Mouse (Mus musculus): Measurements from ENCODE around the gene Apom. TPM values are rescaled to one million over a fixed set of nuclear protein-coding genes. Genes with fewer than 3 reads are reported as not detected.
A peak's percentile ranks its signal among the peaks of the same experiment; 100 is the strongest.

Gene Apom
- polyA plus RNA-seq, 1 experiment from 2014 or later = 1.5 TPM

DNA sequence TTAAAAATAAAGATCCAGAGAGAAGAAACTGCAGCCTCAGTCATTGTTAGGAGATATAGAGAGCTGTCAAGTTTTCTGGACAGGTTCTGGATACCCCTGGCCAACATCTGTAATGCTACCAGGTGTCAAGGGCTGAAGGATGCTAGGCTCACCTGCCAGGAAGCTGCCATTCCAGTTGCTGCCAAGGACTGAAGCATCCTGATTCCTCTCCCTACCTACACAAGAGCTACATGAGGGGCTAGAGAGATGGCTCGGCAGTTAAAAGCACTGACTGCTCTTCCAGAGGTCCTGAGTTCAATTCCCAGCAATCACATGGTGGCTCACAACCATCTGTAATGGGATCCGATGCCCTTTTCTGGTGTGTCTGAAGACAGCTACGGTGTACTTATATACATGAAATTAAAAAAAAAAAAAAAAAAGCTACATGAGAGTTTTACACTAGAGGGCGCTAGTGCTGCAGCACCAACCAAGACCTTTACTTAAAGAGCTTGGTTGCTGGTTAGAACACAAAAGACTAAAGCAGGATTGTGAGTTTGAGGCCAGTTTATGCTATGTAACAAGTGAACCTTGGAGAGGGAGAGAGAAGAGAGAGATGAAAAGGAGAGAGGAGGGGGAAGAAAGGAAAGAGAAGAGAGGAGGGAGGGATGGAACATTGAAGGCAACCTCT is 36.8 kb upstream of the Apom start:
- H3K4me2 ChIP-seq (ENCODE audit: low read depth, severe bottlenecking) = no peak overlapping the region
- H3K36me3 ChIP-seq (ENCODE audit: control insufficient read depth, insufficient read depth, low read length) = no peaks in the 10 kb centered on the region
- no peak for ATAC-seq (ENCODE audit: insufficient number of reproducible peaks, low FRiP score, low TSS enrichment, low read depth)
- 24% methylated on average over 4 of the region's 4 CpGs for WGBS
- no peak overlapping the region for H3K27ac ChIP-seq (replicated peaks; ENCODE audit: low read depth, low read length)
- no peaks in the 10 kb centered on the region for H3K9me3 ChIP-seq (ENCODE audit: control insufficient read depth, low read length)
- no peaks in the 10 kb centered on the region for H3K27me3 ChIP-seq (ENCODE audit: control insufficient read depth, insufficient read depth, low read length)
- H3K4me3 ChIP-seq (ENCODE audit: low read depth, low read length) = no peak overlapping the region
- no peak overlapping the region for H3K9ac ChIP-seq (ENCODE audit: low read length)
- 0 out of 2 replicates have a peak, but pooled peaks cover 5% of the 10 kb centered on the region for H3K4me1 ChIP-seq (ENCODE audit: control insufficient read depth, insufficient read depth, low read length)
- DNase-seq (ENCODE audit: low spot score) = no peak

DNA sequence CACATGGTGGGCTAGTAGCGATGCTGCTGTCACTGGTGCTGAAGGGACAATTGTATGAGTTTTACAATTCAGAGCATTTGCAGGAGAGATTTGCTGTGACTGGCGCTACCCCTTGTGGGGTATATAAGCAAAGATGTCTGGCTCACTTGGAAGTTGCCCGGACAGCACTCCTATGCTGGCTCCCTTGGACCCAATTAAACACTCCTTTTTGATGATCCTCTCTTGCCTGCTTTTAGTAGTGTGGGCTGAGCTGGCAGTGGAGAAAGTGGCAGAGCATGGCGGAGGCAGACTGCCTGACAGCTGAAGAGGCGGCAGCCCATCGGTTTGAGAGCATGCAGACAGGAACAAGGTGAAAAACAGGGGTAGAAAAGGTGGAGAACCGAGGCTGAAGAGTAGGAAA is 35.9 kb upstream of the Apom start:
- H3K27me3 ChIP-seq (ENCODE audit: control insufficient read depth, insufficient read depth, low read length) = no peaks in the 10 kb centered on the region
- no peak overlapping the region for H3K9ac ChIP-seq (ENCODE audit: low read length)
- no peaks in the 10 kb centered on the region for H3K9me3 ChIP-seq (ENCODE audit: control insufficient read depth, low read length)
- H3K4me2 ChIP-seq (ENCODE audit: low read depth, severe bottlenecking) = no peak overlapping the region
- H3K27ac ChIP-seq (replicated peaks; ENCODE audit: low read depth, low read length) = no peak overlapping the region
- no peaks in the 10 kb centered on the region for H3K36me3 ChIP-seq (ENCODE audit: control insufficient read depth, insufficient read depth, low read length)
- no peak overlapping the region for H3K4me3 ChIP-seq (ENCODE audit: low read depth, low read length)
- no peak for DNase-seq (ENCODE audit: low spot score)
- peaks cover 5% of the 10 kb centered on the region; the same call in 1 of the 2 replicates for H3K4me1 ChIP-seq (ENCODE audit: control insufficient read depth, insufficient read depth, low read length)
- 84% methylated on average over 7 of the region's 7 CpGs for WGBS
- ATAC-seq (ENCODE audit: insufficient number of reproducible peaks, low FRiP score, low TSS enrichment, low read depth) = no peak

DNA sequence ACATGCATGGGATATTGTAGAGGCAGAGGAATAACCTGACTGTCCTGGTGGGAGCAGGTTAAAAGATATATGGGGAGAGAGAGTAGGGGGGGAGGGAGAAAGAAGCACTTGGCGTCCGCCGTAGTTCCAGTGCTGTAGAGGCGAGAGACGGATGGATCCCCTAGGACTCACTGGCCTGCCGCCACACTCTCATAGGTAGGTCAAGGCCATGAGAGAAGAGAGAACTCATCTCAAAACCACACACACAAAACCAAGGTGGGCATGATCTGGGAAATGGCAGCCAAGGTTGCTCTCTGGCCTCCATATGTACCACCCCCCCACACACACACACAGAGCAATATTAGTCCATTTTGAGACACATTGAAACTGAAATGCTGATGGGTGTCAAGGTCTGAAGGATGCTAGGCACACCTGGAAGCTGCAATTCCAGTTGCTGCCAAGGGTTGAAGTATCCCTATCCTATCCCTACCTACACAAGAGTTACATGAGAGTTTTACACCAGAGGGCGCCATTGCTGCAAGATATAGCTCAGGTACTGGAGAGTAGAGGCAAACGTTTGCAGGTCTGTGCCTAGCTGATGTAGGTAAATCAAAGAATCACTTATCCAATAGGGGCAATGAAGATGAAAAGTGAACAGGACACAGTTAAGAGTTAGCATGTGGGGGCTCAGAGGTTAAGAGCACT is 34.6 kb upstream of the Apom start:
- no peak overlapping the region; the same call in 1 of the 2 replicates for H3K9ac ChIP-seq (ENCODE audit: low read length)
- no peaks in the 10 kb centered on the region for H3K9me3 ChIP-seq (ENCODE audit: control insufficient read depth, low read length)
- 71% methylated on average over 8 of the region's 8 CpGs for WGBS
- H3K4me2 ChIP-seq (ENCODE audit: low read depth, severe bottlenecking) = peak overlapping the region; percentile 55; the same call in 1 of the 2 replicates
- DNase-seq (ENCODE audit: low spot score) (peak; percentile 70), ATAC-seq (ENCODE audit: insufficient number of reproducible peaks, low FRiP score, low TSS enrichment, low read depth) (no peak)
- peaks cover 7% of the 10 kb centered on the region for H3K36me3 ChIP-seq (ENCODE audit: control insufficient read depth, insufficient read depth, low read length)
- H3K27me3 ChIP-seq (ENCODE audit: control insufficient read depth, insufficient read depth, low read length) = no peaks in the 10 kb centered on the region
- H3K4me1 ChIP-seq (ENCODE audit: control insufficient read depth, insufficient read depth, low read length) = peaks cover 11% of the 10 kb centered on the region; the same call in 1 of the 2 replicates
- no peak overlapping the region for H3K27ac ChIP-seq (replicated peaks; ENCODE audit: low read depth, low read length)
- 0 out of 2 replicates have a peak overlapping the region, but pooled peaks have one; percentile 100 for H3K4me3 ChIP-seq (ENCODE audit: low read depth, low read length)

DNA sequence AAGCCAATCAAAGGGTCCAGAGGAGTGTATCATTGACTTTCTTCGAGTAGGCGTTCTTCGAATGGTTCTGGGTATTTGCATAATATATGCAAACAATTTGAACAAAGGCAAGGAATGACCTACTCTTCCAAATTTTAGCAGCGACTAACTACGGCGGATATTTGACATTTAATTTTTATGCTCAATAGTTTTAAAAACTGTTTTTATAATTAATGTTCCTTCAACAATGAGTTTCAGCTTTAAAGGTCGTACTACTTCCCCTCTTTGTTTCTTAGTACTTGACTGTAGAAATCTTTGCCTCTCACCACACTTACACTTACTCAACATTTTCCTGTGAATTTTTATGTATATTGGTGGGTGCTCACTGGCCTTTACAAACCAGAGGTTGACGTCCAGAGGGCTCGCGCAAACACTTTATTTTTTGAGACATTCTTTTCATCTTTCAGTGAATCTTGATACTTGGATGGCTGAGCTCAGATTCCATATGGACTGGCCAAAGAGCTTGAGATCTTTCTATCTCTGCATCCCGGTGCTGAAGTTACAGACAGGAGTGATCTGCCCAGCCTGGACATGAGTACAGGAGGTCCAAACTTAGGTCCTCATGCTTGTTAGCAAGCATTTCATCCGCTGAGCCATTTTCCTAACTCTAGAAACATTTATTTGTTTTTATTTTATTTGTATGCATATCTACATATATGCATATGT is 33.8 kb upstream of the Apom start:
- H3K4me1 ChIP-seq (ENCODE audit: control insufficient read depth, insufficient read depth, low read length) = peaks cover 11% of the 10 kb centered on the region; the same call in 1 of the 2 replicates
- H3K27me3 ChIP-seq (ENCODE audit: control insufficient read depth, insufficient read depth, low read length) = no peaks in the 10 kb centered on the region
- H3K36me3 ChIP-seq (ENCODE audit: control insufficient read depth, insufficient read depth, low read length) = peaks cover 16% of the 10 kb centered on the region
- DNase-seq (ENCODE audit: low spot score) = no peak
- peak overlapping the region; percentile 55 for H3K4me2 ChIP-seq (ENCODE audit: low read depth, severe bottlenecking)
- peak overlapping the region; percentile 57 for H3K9ac ChIP-seq (ENCODE audit: low read length)
- no peaks in the 10 kb centered on the region for H3K9me3 ChIP-seq (ENCODE audit: control insufficient read depth, low read length)
- ATAC-seq (ENCODE audit: insufficient number of reproducible peaks, low FRiP score, low TSS enrichment, low read depth) = no peak
- peak overlapping the region; percentile 100 for H3K4me3 ChIP-seq (ENCODE audit: low read depth, low read length)
- 27% methylated on average over 12 of the region's 12 CpGs for WGBS
- peak overlapping the region; percentile 91 for H3K27ac ChIP-seq (replicated peaks; ENCODE audit: low read depth, low read length)

DNA sequence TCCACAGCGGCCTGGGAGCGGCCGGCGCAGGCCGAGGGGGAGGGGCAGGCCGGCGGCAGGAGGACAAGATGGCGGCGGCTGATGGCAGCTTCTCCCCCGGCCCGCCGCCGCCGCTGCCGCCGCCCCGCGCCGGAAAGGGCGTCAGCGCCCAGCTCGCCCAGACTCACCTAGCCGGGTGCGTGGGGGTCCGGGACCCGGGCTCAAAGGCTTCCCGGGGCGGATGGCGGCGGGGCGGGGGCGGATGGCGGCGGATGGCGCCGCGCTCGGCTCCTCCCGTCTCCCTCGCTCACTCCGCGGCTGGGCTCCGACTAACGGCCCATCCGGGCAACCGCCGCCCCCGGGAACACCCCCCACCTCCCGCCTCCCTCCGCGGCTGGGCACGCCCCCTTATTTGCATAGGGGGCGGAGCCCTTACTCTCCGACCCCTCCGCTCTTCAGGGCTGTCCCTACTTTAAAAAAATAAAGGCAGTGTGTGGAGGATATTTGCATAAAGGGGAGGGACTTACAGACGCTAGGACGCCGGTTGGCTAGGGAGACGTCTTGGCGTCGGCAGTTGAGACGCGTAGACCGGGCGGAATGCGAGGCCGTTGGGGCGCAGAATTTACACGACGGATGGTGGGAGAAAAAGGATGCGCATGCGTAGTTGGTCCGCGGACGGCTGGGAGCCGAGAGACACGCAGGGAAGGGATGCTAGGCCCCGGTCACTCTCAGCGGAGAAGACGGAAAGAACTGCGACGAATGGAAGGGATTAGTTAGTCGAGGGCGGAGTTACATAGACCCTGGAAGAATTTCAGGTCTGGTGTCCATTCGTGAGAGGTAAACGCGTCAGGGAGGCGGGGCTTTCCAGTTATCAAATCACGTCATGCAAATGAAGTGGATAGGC is 33.0 kb upstream of the Apom start, which contains the start of gene Prrc2a:
TSS of gene Prrc2a (minus strand) at position 330 of the 883 bp plus-strand sequence.
- Histone ChIP-seq H3K27me3 (ENCODE audit: control insufficient read depth, insufficient read depth, low read length) (no peaks in the 10 kb centered on the region), H3K4me2 (ENCODE audit: low read depth, severe bottlenecking) (peak within 1 kb of the TSS; percentile 96), H3K4me1 (ENCODE audit: control insufficient read depth, insufficient read depth, low read length) (peaks cover 11% of the 10 kb centered on the region; the same call in 1 of the 2 replicates), H3K4me3 (ENCODE audit: low read depth, low read length) (peak within 1 kb of the TSS; percentile 100), H3K9ac (ENCODE audit: low read length) (peak within 1 kb of the TSS; percentile 99), H3K27ac (replicated peaks; ENCODE audit: low read depth, low read length) (peak within 1 kb of the TSS; percentile 91), H3K36me3 (ENCODE audit: control insufficient read depth, insufficient read depth, low read length) (peaks cover 23% of the 10 kb centered on the region), H3K9me3 (ENCODE audit: control insufficient read depth, low read length) (no peaks in the 10 kb centered on the region)
- ATAC-seq (ENCODE audit: insufficient number of reproducible peaks, low FRiP score, low TSS enrichment, low read depth) (peak; percentile 98), DNase-seq (ENCODE audit: low spot score) (peak; percentile 98)
- under 1% methylated on average over 78 of the region's 89 CpGs for WGBS

DNA sequence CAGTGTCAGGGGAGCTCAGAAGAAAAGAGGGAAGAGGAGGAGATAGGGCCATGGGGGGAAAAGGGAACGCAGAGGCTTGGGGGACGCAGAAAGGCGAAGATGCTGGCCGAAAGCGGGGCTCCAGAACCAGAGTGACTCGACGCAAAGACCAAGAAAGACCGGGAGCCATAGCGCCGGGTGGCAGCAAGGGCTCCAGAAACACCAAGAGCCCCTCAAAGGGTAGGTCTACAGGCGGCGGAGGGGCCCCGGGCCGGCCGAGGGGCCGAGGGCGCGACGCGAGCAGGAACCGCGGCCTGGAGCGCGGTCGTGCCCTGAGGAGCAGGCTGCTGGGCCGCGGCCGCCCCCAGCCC is 32.3 kb upstream of the Apom start:
- DNase-seq (ENCODE audit: low spot score) (no peak), ATAC-seq (ENCODE audit: insufficient number of reproducible peaks, low FRiP score, low TSS enrichment, low read depth) (no peak)
- H3K9me3 ChIP-seq (ENCODE audit: control insufficient read depth, low read length) = no peaks in the 10 kb centered on the region
- H3K36me3 ChIP-seq (ENCODE audit: control insufficient read depth, insufficient read depth, low read length) = peaks cover 28% of the 10 kb centered on the region
- H3K27me3 ChIP-seq (ENCODE audit: control insufficient read depth, insufficient read depth, low read length) = no peaks in the 10 kb centered on the region
- peak overlapping the region; percentile 96 for H3K4me2 ChIP-seq (ENCODE audit: low read depth, severe bottlenecking)
- peaks cover 11% of the 10 kb centered on the region; the same call in 1 of the 2 replicates for H3K4me1 ChIP-seq (ENCODE audit: control insufficient read depth, insufficient read depth, low read length)
- WGBS = 0% methylated on average over 28 of the region's 28 CpGs
- H3K27ac ChIP-seq (replicated peaks; ENCODE audit: low read depth, low read length) = peak overlapping the region; percentile 91
- H3K4me3 ChIP-seq (ENCODE audit: low read depth, low read length) = peak overlapping the region; percentile 100
- H3K9ac ChIP-seq (ENCODE audit: low read length) = peak overlapping the region; percentile 99

DNA sequence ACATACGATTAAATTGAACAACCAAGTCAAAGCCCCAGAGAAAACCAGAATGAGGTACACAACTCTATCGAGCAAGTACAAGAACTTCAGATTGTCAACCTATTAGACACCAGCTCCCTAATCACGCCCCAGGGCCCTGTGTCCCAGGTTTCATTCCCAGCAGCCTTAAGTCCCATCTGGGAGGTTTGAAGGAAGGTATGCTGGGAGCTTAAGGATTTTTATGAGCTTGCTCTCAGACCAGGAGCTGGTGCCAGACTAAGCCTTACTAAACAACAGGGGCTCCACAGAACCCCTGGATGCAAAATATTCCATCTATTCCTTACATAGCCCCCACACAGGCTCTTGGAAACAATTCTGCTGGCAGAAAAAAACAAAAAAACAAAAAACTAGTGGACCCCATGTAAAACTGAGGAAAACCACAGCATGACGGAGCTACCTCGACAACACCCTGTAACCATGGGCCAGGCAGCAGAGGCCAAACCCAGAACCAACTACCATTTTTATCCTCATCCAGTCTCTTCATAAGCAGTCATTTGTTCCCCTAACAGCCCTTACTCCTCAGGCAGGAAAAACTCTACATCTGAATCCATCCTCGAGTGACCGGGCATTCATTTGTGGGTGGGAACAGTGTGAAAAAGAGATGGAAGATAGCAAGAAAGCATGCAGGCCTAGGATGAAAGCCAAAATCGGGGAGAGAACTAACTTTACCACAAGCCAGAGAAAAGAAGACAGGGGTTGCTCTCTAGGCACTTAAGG is 31.7 kb upstream of the Apom start:
- Histone ChIP-seq H3K9me3 (ENCODE audit: control insufficient read depth, low read length) (no peaks in the 10 kb centered on the region), H3K27me3 (ENCODE audit: control insufficient read depth, insufficient read depth, low read length) (no peaks in the 10 kb centered on the region), H3K9ac (ENCODE audit: low read length) (peak overlapping the region; percentile 99), H3K27ac (replicated peaks; ENCODE audit: low read depth, low read length) (peak overlapping the region; percentile 42; the same call in 1 of the 2 replicates), H3K36me3 (ENCODE audit: control insufficient read depth, insufficient read depth, low read length) (peaks cover 35% of the 10 kb centered on the region), H3K4me3 (ENCODE audit: low read depth, low read length) (peak overlapping the region; percentile 100), H3K4me2 (ENCODE audit: low read depth, severe bottlenecking) (peak overlapping the region; percentile 96), H3K4me1 (ENCODE audit: control insufficient read depth, insufficient read depth, low read length) (peaks cover 11% of the 10 kb centered on the region; the same call in 1 of the 2 replicates)
- WGBS = 19% methylated on average over 8 of the region's 8 CpGs
- DNase-seq (ENCODE audit: low spot score) (no peak), ATAC-seq (ENCODE audit: insufficient number of reproducible peaks, low FRiP score, low TSS enrichment, low read depth) (no peak)
